Mouse (Mus musculus): Measurements from ENCODE around the gene Evpl.

DNA sequence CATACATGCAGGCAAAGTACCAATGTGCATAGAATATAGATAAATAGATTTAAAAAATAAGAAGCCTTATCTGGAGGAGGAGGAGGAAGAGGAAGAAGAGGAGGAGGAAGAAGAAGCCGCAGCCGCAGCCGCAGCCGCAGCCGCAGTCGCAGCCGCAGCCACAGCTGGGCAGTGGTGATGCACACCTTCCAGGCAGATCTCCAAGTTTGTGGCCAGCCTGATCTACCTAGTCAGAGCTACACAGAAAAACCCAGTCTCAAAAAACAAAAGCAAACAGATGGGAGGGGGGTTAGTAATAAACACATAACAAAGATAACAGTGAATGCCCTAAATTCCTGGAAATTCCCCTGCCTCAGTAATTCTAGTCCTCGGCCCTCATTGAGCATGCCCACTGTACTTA lies 43.3 kb downstream of the Evpl start:
- TF ChIP-seq EP300 (optimal IDR thresholded peaks at IDR 0.05) = no peak
- TF ChIP-seq CTCF (IDR thresholded peaks at IDR 0.05; ENCODE audit: low read depth) = no peak
